Mouse (Mus musculus): ENCODE data around the gene Slc22a2. TPM values are rescaled to one million over a fixed set of nuclear protein-coding genes. Genes with fewer than 3 reads are reported as not detected.

Slc22a2 gene
- polyA plus RNA-seq, 1 experiment: 1.0 TPM

DNA sequence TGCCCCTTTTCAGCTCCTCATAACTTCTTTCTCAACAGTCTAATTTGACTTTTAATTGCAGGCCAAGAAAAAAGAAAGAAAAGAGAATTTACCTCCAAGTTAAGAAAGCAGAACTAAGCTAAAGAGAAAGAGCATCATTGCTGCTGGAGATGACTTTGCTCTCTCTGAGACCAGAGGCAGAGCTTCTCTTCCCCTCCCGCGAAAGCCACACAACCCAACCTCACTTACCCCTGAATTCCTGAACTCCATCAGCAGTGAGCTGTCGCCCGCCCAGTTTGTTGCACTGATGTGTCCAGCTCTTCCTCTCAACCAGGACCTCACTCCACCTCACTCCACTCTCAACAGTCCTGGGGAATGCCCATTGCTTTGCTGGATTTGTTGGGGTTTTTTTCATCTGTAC, 44.1 kb downstream of the Slc22a2 start:
- TF ChIP-seq CTCF (IDR thresholded peaks at IDR 0.05; ENCODE audit: extremely low read depth, insufficient read depth, low read length) (no peak), POLR2A (IDR thresholded peaks at IDR 0.05; ENCODE audit: extremely low read depth, insufficient read depth, low read length) (no peak)
- H3K27ac ChIP-seq (ENCODE audit: insufficient read depth, low read length): no peak overlapping the region
- H3K4me1 ChIP-seq (ENCODE audit: control insufficient read depth, insufficient read depth, low read length): no peaks in the 10 kb centered on the region
- no peak overlapping the region for H3K4me3 ChIP-seq (ENCODE audit: insufficient read depth, low read length)

DNA sequence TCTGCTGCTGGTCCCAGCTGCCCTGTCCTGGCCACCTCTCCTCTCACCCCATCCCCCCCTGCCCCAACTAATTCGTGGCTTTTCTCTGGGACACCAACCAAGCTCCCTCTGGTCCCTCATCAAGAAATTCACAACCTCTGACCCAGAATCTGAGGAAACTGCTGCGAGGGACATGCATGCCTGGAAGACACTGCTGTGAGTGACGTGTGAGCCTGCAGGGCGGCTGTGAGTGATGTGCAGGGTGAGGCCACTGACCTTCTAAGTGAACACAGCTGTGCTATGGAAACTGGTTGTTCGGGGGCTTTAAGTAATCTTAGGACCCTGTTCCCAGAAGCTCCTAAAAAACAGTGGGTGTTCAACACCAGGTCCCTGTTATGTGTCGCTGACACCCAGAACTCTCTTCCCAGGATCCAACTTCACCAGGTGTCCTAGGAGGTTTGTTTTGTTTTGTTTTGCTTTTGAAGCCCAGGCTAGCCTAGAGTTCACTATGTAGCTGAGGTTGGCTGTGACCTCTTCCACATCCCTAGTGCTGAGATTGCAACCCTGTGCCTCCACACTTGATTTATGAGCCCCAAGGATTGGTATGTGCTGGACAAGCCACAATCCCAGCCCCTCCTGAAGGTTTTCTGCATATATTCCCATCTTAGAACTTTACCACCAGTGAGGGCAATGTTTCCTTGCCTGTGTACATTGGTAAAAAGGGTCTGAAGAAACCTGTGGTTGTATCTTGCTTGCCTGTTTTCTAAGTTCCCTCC, 47.2 kb downstream of the Slc22a2 start:
- no peaks in the 10 kb centered on the region for H3K4me1 ChIP-seq (ENCODE audit: control insufficient read depth, insufficient read depth, low read length)
- no peak overlapping the region for H3K27ac ChIP-seq (ENCODE audit: insufficient read depth, low read length)
- H3K4me3 ChIP-seq (ENCODE audit: insufficient read depth, low read length): no peak overlapping the region
- no peak for TF ChIP-seq CTCF (IDR thresholded peaks at IDR 0.05; ENCODE audit: extremely low read depth, insufficient read depth, low read length)
- no peak for TF ChIP-seq POLR2A (IDR thresholded peaks at IDR 0.05; ENCODE audit: extremely low read depth, insufficient read depth, low read length)

DNA sequence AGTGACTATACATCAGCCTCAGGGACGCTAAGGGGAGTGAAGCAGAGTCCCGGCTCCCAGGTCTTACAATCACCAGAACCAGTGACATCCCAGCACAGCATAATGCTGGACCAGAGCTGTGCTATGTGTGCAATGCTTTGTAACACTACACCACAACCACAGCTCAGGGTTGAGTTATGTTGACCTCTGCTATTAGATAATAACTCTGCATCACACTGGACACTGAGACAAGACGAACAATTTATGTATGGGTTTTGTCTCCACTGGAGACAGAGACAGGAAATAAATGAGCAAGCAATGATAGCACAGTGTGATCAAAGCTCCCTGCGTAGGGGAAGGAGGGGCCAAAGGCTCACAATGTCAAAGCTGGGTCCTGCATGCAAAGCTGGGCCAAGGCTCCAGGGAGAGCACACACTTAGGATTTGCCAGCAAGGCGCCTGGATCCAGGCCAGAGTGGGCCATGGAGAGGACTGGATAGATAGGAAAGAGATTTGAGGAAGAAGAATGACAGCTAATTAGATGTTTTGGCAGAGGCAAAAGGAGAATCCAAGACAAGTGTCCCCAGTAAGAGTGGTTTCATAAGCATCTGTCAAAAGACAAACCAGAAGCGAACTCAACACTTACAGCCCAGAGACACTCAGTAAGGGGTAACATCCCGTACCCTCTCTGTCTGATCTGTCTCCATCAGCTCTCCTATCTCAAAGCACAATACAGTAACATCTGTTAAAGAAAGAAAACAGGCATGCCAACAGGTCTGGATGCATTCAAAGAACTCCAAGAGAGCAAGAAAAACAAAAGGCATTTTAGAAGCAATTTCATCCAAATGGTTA, 48.1 kb downstream of the Slc22a2 start:
- TF ChIP-seq POLR2A (IDR thresholded peaks at IDR 0.05; ENCODE audit: extremely low read depth, insufficient read depth, low read length): no peak
- TF ChIP-seq CTCF (IDR thresholded peaks at IDR 0.05; ENCODE audit: extremely low read depth, insufficient read depth, low read length): no peak
- Histone ChIP-seq H3K27ac (ENCODE audit: insufficient read depth, low read length) (no peak overlapping the region), H3K4me3 (ENCODE audit: insufficient read depth, low read length) (no peak overlapping the region), H3K4me1 (ENCODE audit: control insufficient read depth, insufficient read depth, low read length) (no peaks in the 10 kb centered on the region)

DNA sequence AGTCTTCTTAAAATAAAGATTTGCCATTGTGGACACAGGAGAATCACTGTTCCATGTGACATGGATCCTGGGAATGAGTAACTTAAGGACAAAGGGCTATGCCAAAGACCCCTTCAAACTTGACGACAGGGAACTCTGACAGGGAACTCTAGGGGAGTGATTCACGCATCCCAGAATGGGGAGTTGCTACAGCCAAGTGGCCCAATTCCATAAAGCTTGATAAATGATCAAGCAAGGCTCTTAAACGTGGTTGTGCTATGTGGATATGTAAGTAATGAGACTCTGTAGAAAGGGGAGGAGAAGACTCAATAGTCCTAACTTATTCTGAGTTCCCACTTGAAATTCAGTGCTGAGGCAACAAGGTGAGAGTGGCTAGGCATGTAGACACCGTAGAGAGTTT, 50.9 kb downstream of the Slc22a2 start:
- Histone ChIP-seq H3K4me3 (ENCODE audit: insufficient read depth, low read length) (no peak overlapping the region), H3K27ac (ENCODE audit: insufficient read depth, low read length) (no peak overlapping the region), H3K4me1 (ENCODE audit: control insufficient read depth, insufficient read depth, low read length) (no peaks in the 10 kb centered on the region)
- TF ChIP-seq POLR2A (IDR thresholded peaks at IDR 0.05; ENCODE audit: extremely low read depth, insufficient read depth, low read length) (no peak), CTCF (IDR thresholded peaks at IDR 0.05; ENCODE audit: extremely low read depth, insufficient read depth, low read length) (no peak)

DNA sequence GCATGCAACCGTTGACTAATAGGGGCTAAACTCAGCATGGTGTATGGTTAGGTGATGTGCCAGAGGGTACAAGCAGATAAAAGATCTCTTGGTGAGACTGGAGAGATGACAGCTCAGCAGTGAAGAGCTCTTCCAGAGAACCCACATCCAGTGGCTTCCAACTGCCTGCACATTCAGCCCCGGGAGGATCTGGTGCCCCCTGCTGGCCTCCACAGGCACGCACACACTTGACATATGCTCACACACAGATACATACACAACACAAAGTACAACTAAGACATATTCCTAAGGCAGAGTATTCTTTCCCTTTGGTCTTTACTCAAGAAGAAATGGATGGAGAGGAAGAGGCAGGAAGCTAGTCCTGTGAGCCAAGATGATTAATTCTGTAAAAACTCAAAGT, 55.7 kb downstream of the Slc22a2 start:
- no peak overlapping the region for H3K4me3 ChIP-seq (ENCODE audit: insufficient read depth, low read length)
- H3K27ac ChIP-seq (ENCODE audit: insufficient read depth, low read length): no peak overlapping the region
- no peak for TF ChIP-seq POLR2A (IDR thresholded peaks at IDR 0.05; ENCODE audit: extremely low read depth, insufficient read depth, low read length)
- no peak for TF ChIP-seq CTCF (IDR thresholded peaks at IDR 0.05; ENCODE audit: extremely low read depth, insufficient read depth, low read length)
- H3K4me1 ChIP-seq (ENCODE audit: control insufficient read depth, insufficient read depth, low read length): no peaks in the 10 kb centered on the region

DNA sequence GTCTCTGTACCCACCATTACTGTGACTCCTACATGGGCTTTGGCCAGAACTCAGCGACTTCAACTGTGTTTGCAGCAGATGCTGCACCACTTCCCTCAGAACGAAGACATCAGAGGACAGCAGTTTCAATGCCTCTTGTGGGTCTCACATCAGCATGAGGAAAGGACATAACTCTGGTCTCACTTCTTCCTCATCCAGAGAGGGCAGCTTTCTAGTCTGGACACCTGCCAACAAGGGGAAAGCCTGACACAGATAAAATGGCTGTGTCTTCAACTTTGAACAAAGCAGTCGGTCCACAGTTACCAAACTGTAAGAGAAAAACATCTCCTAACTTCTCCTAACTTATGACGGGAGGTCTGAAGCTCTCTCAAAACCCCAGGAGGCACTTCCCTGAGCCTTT, 57.2 kb downstream of the Slc22a2 start:
- TF ChIP-seq POLR2A (IDR thresholded peaks at IDR 0.05; ENCODE audit: extremely low read depth, insufficient read depth, low read length): no peak
- no peak for TF ChIP-seq CTCF (IDR thresholded peaks at IDR 0.05; ENCODE audit: extremely low read depth, insufficient read depth, low read length)
- H3K4me1 ChIP-seq (ENCODE audit: control insufficient read depth, insufficient read depth, low read length): no peaks in the 10 kb centered on the region

DNA sequence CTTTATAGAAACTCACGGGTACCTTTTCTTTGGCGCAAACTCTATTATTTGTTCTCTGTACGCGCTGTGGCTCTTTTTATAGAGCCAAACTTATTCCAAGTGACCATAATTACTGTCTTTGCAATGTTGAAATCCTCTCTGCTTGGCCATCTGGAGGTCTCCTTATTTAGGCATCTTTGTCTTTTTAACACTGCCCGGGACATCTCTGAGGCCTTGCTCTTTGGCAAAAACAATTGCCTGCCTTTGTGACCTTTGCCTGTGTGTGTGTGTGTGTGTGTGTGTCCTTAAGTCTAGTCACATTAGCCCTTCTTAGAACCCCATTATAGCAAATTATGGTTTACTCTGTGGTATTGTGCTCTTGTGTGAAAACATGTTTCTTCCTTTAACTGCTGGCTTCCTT, 61.5 kb downstream of the Slc22a2 start:
- H3K4me3 ChIP-seq (ENCODE audit: insufficient read depth, low read length): no peak overlapping the region
- TF ChIP-seq CTCF (IDR thresholded peaks at IDR 0.05; ENCODE audit: extremely low read depth, insufficient read depth, low read length) (no peak), POLR2A (IDR thresholded peaks at IDR 0.05; ENCODE audit: extremely low read depth, insufficient read depth, low read length) (no peak)
- H3K4me1 ChIP-seq (ENCODE audit: control insufficient read depth, insufficient read depth, low read length): no peaks in the 10 kb centered on the region
- no peak overlapping the region for H3K27ac ChIP-seq (ENCODE audit: insufficient read depth, low read length)

More for the DNA sequence above, 57.2 kb downstream of the Slc22a2 start:
- H3K27ac ChIP-seq (ENCODE audit: insufficient read depth, low read length): no peak overlapping the region
- no peak overlapping the region for H3K4me3 ChIP-seq (ENCODE audit: insufficient read depth, low read length)

DNA sequence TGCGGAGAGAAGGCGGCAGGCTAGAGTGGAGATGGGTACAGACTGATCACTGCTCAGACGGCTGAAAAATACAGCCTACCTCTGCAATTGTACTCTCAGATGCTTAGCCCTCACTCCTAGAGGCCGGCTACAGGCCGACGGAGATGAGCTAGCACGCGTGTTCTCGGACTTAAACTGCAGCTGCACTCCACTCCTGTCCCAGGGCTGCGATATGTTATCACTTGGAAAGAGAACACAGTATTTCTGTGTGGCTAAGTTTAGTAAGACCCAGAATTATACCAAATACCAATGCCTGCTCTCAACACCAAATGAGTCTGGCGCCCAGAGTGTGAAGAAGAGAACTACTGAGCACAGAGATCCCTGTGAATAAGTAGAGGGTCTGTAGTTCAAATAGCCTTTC, 68.7 kb downstream of the Slc22a2 start:
- H3K4me3 ChIP-seq (ENCODE audit: insufficient read depth, low read length): no peak overlapping the region
- TF ChIP-seq POLR2A (IDR thresholded peaks at IDR 0.05; ENCODE audit: extremely low read depth, insufficient read depth, low read length) (no peak), CTCF (IDR thresholded peaks at IDR 0.05; ENCODE audit: extremely low read depth, insufficient read depth, low read length) (no peak)

DNA sequence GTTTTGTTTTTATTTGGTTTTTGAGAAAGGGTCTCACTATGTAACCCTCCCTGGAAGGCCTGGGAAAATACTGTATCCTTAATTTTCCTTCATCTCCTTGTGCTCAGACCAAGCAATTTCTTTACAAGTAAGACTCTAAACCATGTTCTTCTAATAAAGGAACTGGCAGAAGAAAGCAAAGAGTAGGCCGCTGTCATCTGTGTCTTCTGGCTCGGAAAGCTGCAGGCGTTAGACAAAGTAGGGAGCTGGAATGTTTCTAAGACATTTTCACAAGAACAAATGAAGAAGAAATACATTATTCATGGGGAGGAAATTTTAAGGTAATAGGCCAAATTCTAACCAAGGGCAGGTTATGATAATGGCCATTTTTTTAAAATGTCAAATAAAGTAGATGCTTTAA, 70.1 kb downstream of the Slc22a2 start:
- TF ChIP-seq POLR2A (IDR thresholded peaks at IDR 0.05; ENCODE audit: extremely low read depth, insufficient read depth, low read length) (no peak), CTCF (IDR thresholded peaks at IDR 0.05; ENCODE audit: extremely low read depth, insufficient read depth, low read length) (no peak)
- H3K4me1 ChIP-seq (ENCODE audit: control insufficient read depth, insufficient read depth, low read length): peaks cover 6% of the 10 kb centered on the region; the same call in 1 of the 2 replicates

More for the DNA sequence above, 68.7 kb downstream of the Slc22a2 start:
- peaks cover 6% of the 10 kb centered on the region; the same call in 1 of the 2 replicates for H3K4me1 ChIP-seq (ENCODE audit: control insufficient read depth, insufficient read depth, low read length)
- no peak overlapping the region for H3K27ac ChIP-seq (ENCODE audit: insufficient read depth, low read length)

More for the DNA sequence above, 70.1 kb downstream of the Slc22a2 start:
- no peak overlapping the region for H3K4me3 ChIP-seq (ENCODE audit: insufficient read depth, low read length)
- no peak overlapping the region for H3K27ac ChIP-seq (ENCODE audit: insufficient read depth, low read length)
